18 mouse cellular contexts compared by ENCODE assay signal in genomic region chr14:103723841-103724240, GRCm38 (mm10).
DNase-seq lines count a peak whose midpoint lies in the region; ATAC-seq and TF ChIP-seq lines count a peak whose summit lies in the region.
"Had no signal": no experiment of that assay in that cellular context is flagged by ENCODE, and none has a peak within 500 bp of the region (broad histone marks: within the 10 kb centered on the region; RNA-seq: fewer than 3 reads in every experiment).

No protein-coding gene starts in this region.

- TF ChIP-seq EP300 in liver, embryonic 14.5 days (IDR thresholded peaks at IDR 0.05; ENCODE audit: low read depth): peak; percentile 37; the same call in 1 of the 2 replicates

- H3K27me3 ChIP-seq in liver, embryonic 12.5 days (replicated peaks): no peaks in the 10 kb centered on the region
- no peaks in the 10 kb centered on the region for H3K27me3 ChIP-seq in liver, embryonic 14.5 days (ENCODE audit: control insufficient read depth, insufficient read depth, low read length)
- H3K27me3 ChIP-seq: forebrain, embryonic 13.5 days; hindbrain, embryonic 13.5 days had no signal

- no peak overlapping the region for H3K27ac ChIP-seq in liver, embryonic 12.5 days
- no peak overlapping the region for H3K27ac ChIP-seq in liver, embryonic 14.5 days
- H3K27ac ChIP-seq: embryonic facial prominence, embryonic 10.5 days; forebrain, embryonic 13.5 days; hindbrain, embryonic 13.5 days had no signal

- H3K36me3 ChIP-seq in liver, embryonic 12.5 days: no peaks in the 10 kb centered on the region
- no peaks in the 10 kb centered on the region for H3K36me3 ChIP-seq in liver, embryonic 14.5 days (replicated peaks; ENCODE audit: control insufficient read depth, insufficient read depth, low read depth)
- H3K36me3 ChIP-seq: embryonic facial prominence, embryonic 10.5 days; hindbrain, embryonic 13.5 days had no signal

- DNase-seq in liver: no peak
- DNase-seq in liver, embryonic 14.5 days (ENCODE audit: low read depth in 3 of 3, low spot score in 3 of 3): no peak
- DNase-seq in right cerebral cortex, postnatal 4 days: no peak
- no peak for DNase-seq in gastrocnemius, postnatal 4 days (ENCODE audit: low spot score in 2 of 2)
- DNase-seq: adrenal gland, postnatal 10 days; cerebellum, adult 18-20 months; cerebellum, adult 9-11 months; cerebellum, postnatal 36 days; forebrain, postnatal 0 days; gastrocnemius, postnatal 14 days; heart, postnatal 10 days; heart, postnatal 4 days had no signal

- H3K4me3 ChIP-seq in liver, embryonic 12.5 days: no peak overlapping the region
- H3K4me3 ChIP-seq in liver, embryonic 14.5 days (ENCODE audit: insufficient read depth in 1 of 2, low read depth in 2 of 2, low read length in 2 of 2): no peak overlapping the region
- H3K4me3 ChIP-seq: embryonic facial prominence, embryonic 10.5 days; forebrain, embryonic 13.5 days; hindbrain, embryonic 13.5 days had no signal

- no peak overlapping the region for H3K9ac ChIP-seq in liver, embryonic 12.5 days
- no peak overlapping the region for H3K9ac ChIP-seq in liver, embryonic 14.5 days (replicated peaks)
- H3K9ac ChIP-seq: forebrain, embryonic 13.5 days; forebrain, postnatal 0 days; hindbrain, embryonic 13.5 days had no signal

- H3K4me2 ChIP-seq in liver, embryonic 12.5 days: no peak overlapping the region
- H3K4me2 ChIP-seq in liver, embryonic 14.5 days (ENCODE audit: low read depth): no peak overlapping the region
- H3K4me2 ChIP-seq: forebrain, embryonic 13.5 days; hindbrain, embryonic 13.5 days had no signal

- no peak for TF ChIP-seq CTCF in liver, embryonic 14.5 days (IDR thresholded peaks at IDR 0.05; ENCODE audit: low read depth)

- ATAC-seq in liver, embryonic 12.5 days: peak; percentile 69
- ATAC-seq in common myeloid progenitor, adult 5-6 weeks (replicated peaks; ENCODE audit: low read depth, poor library complexity, severe bottlenecking): peak; percentile 33; the same call in 1 of the 2 replicates
- ATAC-seq in liver, embryonic 14.5 days (ENCODE audit: insufficient read depth): peak; percentile 68
- peak; percentile 32 for ATAC-seq in megakaryocyte-erythroid progenitor cell, adult 5-6 weeks (replicated peaks; ENCODE audit: low FRiP score, low TSS enrichment, poor library complexity, severe bottlenecking)
- ATAC-seq: forebrain, embryonic 13.5 days; forebrain, postnatal 0 days had no signal

- no peaks in the 10 kb centered on the region for H3K9me3 ChIP-seq in liver, embryonic 12.5 days (replicated peaks)
- no peaks in the 10 kb centered on the region for H3K9me3 ChIP-seq in liver, embryonic 14.5 days (ENCODE audit: control insufficient read depth, low read length)
- H3K9me3 ChIP-seq: embryonic facial prominence, embryonic 10.5 days; forebrain, embryonic 13.5 days; hindbrain, embryonic 13.5 days had no signal

- peaks cover 27% of the 10 kb centered on the region for H3K4me1 ChIP-seq in liver, embryonic 12.5 days
- peaks cover 0 to 12% of the 10 kb centered on the region in 2 experiments; a peak in 3 of 4 replicates for H3K4me1 ChIP-seq in liver, embryonic 14.5 days (replicated peaks; ENCODE audit: control insufficient read depth in 2 of 2, insufficient read depth in 2 of 2, low read length in 1 of 2)

- WGBS in liver, embryonic 12.5 days (ENCODE audit: insufficient replicate concordance): 14% methylated on average over 4 of the region's 4 CpGs
- WGBS in liver, embryonic 14.5 days (ENCODE audit: insufficient replicate concordance): 13% methylated on average over 4 of the region's 4 CpGs
